Mouse (Mus musculus) kidney, adult 11 months (tissue): ENCODE measurements around the gene Aatk.
A peak's percentile ranks its signal among the peaks of the same experiment; 100 is the strongest.

Experiments
- DNase-seq: peaks from one replicate; pipeline ENCODE4 v3.0.0; 2022

Gene Aatk

GRCm38 (mm10) chr11:120051124-120051811, 4.3 kb upstream of the Aatk start:
- DNase-seq, result no peak

GRCm38 (mm10) chr11:120049067-120049466, 2.1 kb upstream of the Aatk start:
- peak; percentile 49 for DNase-seq

GRCm38 (mm10) chr11:120048252-120048556, 1.2 kb upstream of the Aatk start:
- no peak for DNase-seq

GRCm38 (mm10) chr11:120047531-120048251, 724 bp upstream of the Aatk start:
- no peak for DNase-seq

- no peak for DNase-seq
These were observed 971 bp downstream of the Aatk start for GRCm38 (mm10) chr11:120045839-120046552.

GRCm38 (mm10) chr11:120045341-120045740, 1.6 kb downstream of the Aatk start:
- DNase-seq, result no peak

- no peak for DNase-seq
These were observed 4.7 kb downstream of the Aatk start for GRCm38 (mm10) chr11:120042141-120042838.

GRCm38 (mm10) chr11:120041191-120042123, 5.5 kb downstream of the Aatk start:
- DNase-seq, result peak; percentile 81

GRCm38 (mm10) chr11:120040440-120040839, 6.5 kb downstream of the Aatk start:
- no peak for DNase-seq

- no peak for DNase-seq
These were observed 7.4 kb downstream of the Aatk start for GRCm38 (mm10) chr11:120039581-120039980.

GRCm38 (mm10) chr11:120034762-120035161, 12.2 kb downstream of the Aatk start:
- DNase-seq, result no peak

- DNase-seq, result no peak
These were observed 12.7 kb downstream of the Aatk start for GRCm38 (mm10) chr11:120034306-120034705.

GRCm38 (mm10) chr11:120033473-120033872, 13.5 kb downstream of the Aatk start:
- DNase-seq, result no peak

- no peak for DNase-seq
These were observed 14.9 kb downstream of the Aatk start for GRCm38 (mm10) chr11:120032052-120032451.

GRCm38 (mm10) chr11:120030145-120030901, 16.6 kb downstream of the Aatk start:
- DNase-seq, result peak; percentile 57

- peak; percentile 91 for DNase-seq
These were observed 17.4 kb downstream of the Aatk start for GRCm38 (mm10) chr11:120029431-120030144.

- peak; percentile 88 for DNase-seq
These were observed 18.5 kb downstream of the Aatk start for GRCm38 (mm10) chr11:120028319-120029092.

GRCm38 (mm10) chr11:120026941-120027340, 20.0 kb downstream of the Aatk start:
- peak; percentile 50 for DNase-seq

GRCm38 (mm10) chr11:120022841-120023240, 24.1 kb downstream of the Aatk start:
- no peak for DNase-seq

- no peak for DNase-seq
These were observed 24.8 kb downstream of the Aatk start for GRCm38 (mm10) chr11:120022216-120022615.
